Mouse (Mus musculus): ENCODE data around the gene Hist1h4m. TPM values are rescaled to one million over a fixed set of nuclear protein-coding genes. Genes with fewer than 3 reads are reported as not detected.

The Hist1h4m gene
- total and polyA plus RNA-seq, 3 experiments, result 1.6 to 18.2 (median 12.8) TPM

- H3K9me3 ChIP-seq (replicated peaks; ENCODE audit: low read length), result no peaks in the 10 kb centered on the region
- in situ Hi-C loops (cut with MboI; ENCODE audit: low pct_ligation_motif_present, low pct_unique_long_range_greater_than_20kb, low sequenced_read_pairs) (no loop called here), dilution Hi-C loops (cut with MboI; ENCODE audit: extremely low pct_ligation_motif_present, extremely low pct_unique_long_range_greater_than_20kb, low sequenced_read_pairs) (no loop called here)
- H3K79me2 ChIP-seq (replicated peaks; ENCODE audit: control insufficient read depth, extremely low read depth, insufficient read depth, poor library complexity, severe bottlenecking), result no peaks in the 10 kb centered on the region
- H3K36me3 ChIP-seq (replicated peaks in 1 of 2; ENCODE audit: control insufficient read depth in 1 of 2, insufficient read depth in 1 of 2, low read length in 1 of 2), result no peaks in the 10 kb centered on the region
- no peak overlapping the region for H3K27ac ChIP-seq (ENCODE audit: insufficient read depth, low read depth)
- no peaks in the 10 kb centered on the region for H3K27me3 ChIP-seq (replicated peaks)
- H3K4me2 ChIP-seq (ENCODE audit: insufficient read depth, low read depth, poor library complexity, severe bottlenecking), result no peak overlapping the region
- no peak overlapping the region for H3K4me3 ChIP-seq (replicated peaks in 1 of 3; ENCODE audit: low read depth in 2 of 3, low read length in 2 of 3, poor library complexity in 1 of 3)
- TF ChIP-seq RCOR1 (conservative IDR thresholded peaks at IDR 0.05; ENCODE audit: low read depth, low read length) (no peak), IRF4 (IDR thresholded peaks at IDR 0.05; ENCODE audit: low read depth, low read length) (no peak), POLR2AphosphoS2 (IDR thresholded peaks at IDR 0.05; ENCODE audit: low read depth, low read length) (no peak), ELF1 (IDR thresholded peaks at IDR 0.05; ENCODE audit: low read depth, low read length) (no peak), E2F4 (IDR thresholded peaks at IDR 0.05; ENCODE audit: insufficient replicate concordance, low read depth, low read length) (no peak), BHLHE40 (IDR thresholded peaks at IDR 0.05; ENCODE audit: low read depth, low read length) (no peak), MAX (IDR thresholded peaks at IDR 0.05; ENCODE audit: low read length) (no peak), GABPA (IDR thresholded peaks at IDR 0.05; ENCODE audit: insufficient replicate concordance, low read depth, low read length) (no peak), PAX5 (IDR thresholded peaks at IDR 0.05; ENCODE audit: low read length) (no peak), EP300 (IDR thresholded peaks at IDR 0.05; ENCODE audit: low read length) (no peak), MEF2A (IDR thresholded peaks at IDR 0.05; ENCODE audit: borderline replicate concordance, low read depth, low read length) (no peak)
- H3K4me1 ChIP-seq (ENCODE audit: control insufficient read depth in 1 of 2, insufficient read depth in 2 of 2), result peaks cover 0 to 21% of the 10 kb centered on the region in 2 experiments; a peak in 2 of 4 replicates
- no peak for DNase-seq (ENCODE audit: extremely low read depth)
- no peak overlapping the region for H3K9ac ChIP-seq (ENCODE audit: insufficient read depth, low read depth)
Observed at GRCm38 (mm10) chr13:21789925-21790324, 21.6 kb upstream of the Hist1h4m start.

GRCm38 (mm10) chr13:21790601-21791283 lies 20.8 kb upstream of the Hist1h4m start:
- dilution Hi-C loops (cut with MboI; ENCODE audit: extremely low pct_ligation_motif_present, extremely low pct_unique_long_range_greater_than_20kb, low sequenced_read_pairs), result no loop called here

More at GRCm38 (mm10) chr13:21790601-21791283, 20.8 kb upstream of the Hist1h4m start:
- Histone ChIP-seq H3K36me3 (replicated peaks in 1 of 2; ENCODE audit: control insufficient read depth in 1 of 2, insufficient read depth in 1 of 2, low read length in 1 of 2) (no peaks in the 10 kb centered on the region), H3K9me3 (replicated peaks; ENCODE audit: low read length) (no peaks in the 10 kb centered on the region), H3K4me2 (ENCODE audit: insufficient read depth, low read depth, poor library complexity, severe bottlenecking) (no peak overlapping the region), H3K4me3 (replicated peaks in 1 of 3; ENCODE audit: low read depth in 2 of 3, low read length in 2 of 3, poor library complexity in 1 of 3) (no peak overlapping the region), H3K27ac (ENCODE audit: insufficient read depth, low read depth) (no peak overlapping the region), H3K27me3 (replicated peaks) (no peaks in the 10 kb centered on the region), H3K9ac (ENCODE audit: insufficient read depth, low read depth) (no peak overlapping the region), H3K4me1 (ENCODE audit: control insufficient read depth in 1 of 2, insufficient read depth in 2 of 2) (peaks cover 0 to 14% of the 10 kb centered on the region in 2 experiments; a peak in 2 of 4 replicates), H3K79me2 (replicated peaks; ENCODE audit: control insufficient read depth, extremely low read depth, insufficient read depth, poor library complexity, severe bottlenecking) (no peaks in the 10 kb centered on the region)
- no peak for TF ChIP-seq RCOR1 (conservative IDR thresholded peaks at IDR 0.05; ENCODE audit: low read depth, low read length)
- no peak for TF ChIP-seq POLR2AphosphoS2 (IDR thresholded peaks at IDR 0.05; ENCODE audit: low read depth, low read length)
- no peak for TF ChIP-seq RAD21 (IDR thresholded peaks at IDR 0.05; ENCODE audit: low read depth, low read length)
- TF ChIP-seq CTCF (conservative IDR thresholded peaks at IDR 0.05 in 1 of 2, IDR thresholded peaks at IDR 0.05 in 1 of 2; ENCODE audit: low read depth in 2 of 2, low read length in 2 of 2), result no peak
- TF ChIP-seq TBP (conservative IDR thresholded peaks at IDR 0.05; ENCODE audit: low read depth, low read length), result no peak
- no peak for TF ChIP-seq MAFK (IDR thresholded peaks at IDR 0.05; ENCODE audit: insufficient replicate concordance, low read length)
- TF ChIP-seq MAZ (IDR thresholded peaks at IDR 0.05; ENCODE audit: low read depth, low read length), result no peak
- no peak for TF ChIP-seq MAX (IDR thresholded peaks at IDR 0.05; ENCODE audit: low read length)
- TF ChIP-seq UBTF (IDR thresholded peaks at IDR 0.05; ENCODE audit: low read depth, low read length), result no peak
- TF ChIP-seq ZMIZ1 (IDR thresholded peaks at IDR 0.05; ENCODE audit: low read depth, low read length), result no peak
- TF ChIP-seq CHD2 (IDR thresholded peaks at IDR 0.05; ENCODE audit: low read length), result no peak
- TF ChIP-seq ZNF384 (IDR thresholded peaks at IDR 0.05; ENCODE audit: low read depth, low read length), result no peak
- TF ChIP-seq MEF2A (IDR thresholded peaks at IDR 0.05; ENCODE audit: borderline replicate concordance, low read depth, low read length), result no peak
- no peak for TF ChIP-seq MYC (IDR thresholded peaks at IDR 0.05; ENCODE audit: low read depth, low read length)
- TF ChIP-seq NELFE (IDR thresholded peaks at IDR 0.05; ENCODE audit: low read depth, low read length), result no peak
- TF ChIP-seq ZKSCAN1 (IDR thresholded peaks at IDR 0.05; ENCODE audit: borderline replicate concordance, low read depth, low read length), result no peak
- in situ Hi-C loops (cut with MboI; ENCODE audit: low pct_ligation_motif_present, low pct_unique_long_range_greater_than_20kb, low sequenced_read_pairs), result no loop called here
- no peak for DNase-seq (ENCODE audit: extremely low read depth)
